Mouse (Mus musculus) erythroblast, embryonic 14.5 days (primary cell): ENCODE measurements around the gene Tbx2.

ENCODE experiments used
- GATA1 ChIP-seq: IDR thresholded peaks from 2 replicates; pipeline ENCODE4 v1.6.1; 2012; ENCODE audit warnings: low read length, inconsistent platforms, mixed read lengths
- TAL1 ChIP-seq: IDR thresholded peaks from 3 replicates; pipeline ENCODE4 v1.6.1; 2012; ENCODE audit warnings: low read length, inconsistent platforms, mixed read lengths

DNA sequence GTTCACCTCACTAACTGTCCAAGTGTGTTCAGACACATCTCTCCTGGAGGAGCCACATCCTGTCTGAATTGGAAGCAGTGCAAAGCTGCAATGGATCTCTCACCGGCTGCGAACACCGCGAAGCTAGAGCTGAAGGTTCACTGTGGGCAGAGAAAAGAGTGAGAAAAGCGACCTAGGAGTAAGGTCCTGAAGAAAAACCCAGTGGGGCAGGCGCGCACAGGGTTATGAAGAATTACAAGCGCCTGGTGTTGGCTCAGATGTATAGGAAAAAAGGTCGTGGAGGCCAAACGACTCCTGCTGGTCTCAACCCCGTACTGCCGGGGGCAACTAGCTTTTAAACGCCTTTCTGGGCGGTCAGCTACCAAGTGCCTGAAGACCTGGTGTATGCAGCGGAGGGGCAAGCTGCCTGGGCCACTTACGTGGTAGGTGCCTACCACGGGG lies 1.4 kb upstream of the Tbx2 start:
- TF ChIP-seq TAL1 (no peak), GATA1 (no peak)
